Mouse (Mus musculus) left cerebral cortex, adult 18-20 months (tissue): Measurements from ENCODE around the gene Sox13. TPM values are rescaled to one million over a fixed set of nuclear protein-coding genes. Genes with fewer than 3 reads are reported as not detected.

Experiments
- DNase-seq, 2 experiments: peaks; one replicate each; pipeline ENCODE4 v3.0.0; 2021 to 2022; ENCODE audit warnings: low spot score in 2 of 2, mixed read lengths in 1 of 2
- total RNA-seq, 2 experiments: library from RNA; stranded (reverse); gene quantifications; 2 replicates each; pipeline ENCODE4 v1.2.3; 2021

Sox13 gene
- total RNA-seq, 2 experiments from 2014 or later = 9.2 to 11.9 TPM

DNA sequence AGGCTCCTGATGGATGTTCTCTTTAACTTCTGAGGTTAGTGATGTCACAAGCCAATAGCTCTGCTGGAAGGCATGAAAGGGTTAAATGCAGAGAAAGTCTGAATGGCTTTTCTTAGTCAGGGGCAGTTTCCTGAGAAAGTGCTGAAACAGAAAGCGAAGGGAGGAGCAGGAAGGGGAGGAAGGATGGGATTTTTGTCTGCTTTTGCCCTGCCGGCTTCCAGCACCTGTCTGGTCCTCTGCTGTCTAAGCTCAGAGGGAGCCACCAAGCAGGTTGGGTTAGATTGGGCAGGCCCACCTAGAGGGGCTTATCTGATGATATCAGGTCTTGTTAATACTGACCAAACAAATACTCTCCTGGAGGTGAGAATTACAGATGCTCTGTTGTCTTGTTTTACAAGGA lies 8.4 kb upstream of the Sox13 start:
- DNase-seq = no peak

DNA sequence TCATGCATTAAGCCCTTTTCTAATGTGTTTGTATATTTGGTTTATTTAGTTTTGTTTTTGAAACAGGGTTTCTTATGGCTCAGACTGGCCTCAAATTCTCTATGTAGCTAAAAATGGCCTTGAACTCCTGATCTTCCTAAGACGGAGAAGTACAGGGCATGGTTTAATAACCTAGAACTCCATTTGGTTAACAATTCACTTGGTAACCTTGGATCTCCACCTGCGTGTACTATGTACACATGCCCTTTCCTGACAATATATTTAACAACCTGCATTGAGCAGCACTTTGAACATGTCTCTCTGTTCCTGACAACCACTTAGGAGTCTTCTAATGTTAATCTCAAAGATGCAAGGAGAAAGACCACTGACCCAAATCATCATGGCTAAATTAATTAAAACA lies 7.0 kb upstream of the Sox13 start:
- DNase-seq = no peak

DNA sequence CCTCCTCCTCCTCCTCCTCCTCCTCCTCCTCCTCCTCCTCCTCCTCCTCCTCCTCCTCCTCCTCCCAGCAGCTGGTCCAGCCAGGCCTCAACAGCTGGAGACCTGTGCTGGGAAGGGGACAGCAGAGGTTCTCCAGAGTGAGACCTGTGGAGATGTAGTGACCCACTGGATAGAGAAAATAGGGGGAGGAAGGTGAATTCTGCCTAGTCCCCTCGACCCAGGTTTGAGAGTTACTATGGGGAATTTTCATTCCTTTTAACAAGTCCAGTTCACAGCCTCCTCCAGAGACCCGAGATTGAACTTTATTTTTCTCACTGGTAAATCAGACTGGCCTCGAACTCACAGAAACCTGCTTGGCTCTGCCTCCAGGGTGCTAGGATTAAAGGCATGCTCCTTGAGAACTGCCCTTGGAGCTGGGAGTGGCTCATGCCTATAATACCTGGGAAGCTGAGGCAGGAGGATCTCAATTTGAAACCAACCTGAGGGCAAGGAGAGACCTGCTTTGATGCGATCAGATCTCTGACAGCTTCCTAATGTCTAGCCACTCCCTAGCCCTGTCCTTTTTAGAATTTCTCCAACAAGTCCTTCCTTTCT lies 467 bp upstream of the Sox13 start:
- no peak for DNase-seq

DNA sequence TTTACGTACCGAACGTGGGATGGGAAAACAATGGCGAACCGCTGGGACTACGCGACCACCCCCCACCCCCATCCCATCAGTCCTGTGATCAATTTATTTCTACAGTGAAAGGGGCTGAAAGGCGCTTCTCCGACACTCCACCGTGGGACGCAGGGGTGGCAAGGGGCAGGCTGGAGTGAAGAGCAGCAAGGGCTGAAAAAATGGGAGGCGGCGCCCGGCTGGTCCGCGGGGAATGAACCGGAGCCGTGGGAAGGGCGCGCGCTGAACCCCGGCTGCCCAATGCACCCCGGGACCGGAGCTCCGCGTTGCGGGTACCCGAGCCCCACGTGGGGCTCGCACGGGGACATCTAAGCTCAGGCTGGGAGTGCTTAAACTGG lies 1.0 kb downstream of the Sox13 start:
- no peak for DNase-seq

DNA sequence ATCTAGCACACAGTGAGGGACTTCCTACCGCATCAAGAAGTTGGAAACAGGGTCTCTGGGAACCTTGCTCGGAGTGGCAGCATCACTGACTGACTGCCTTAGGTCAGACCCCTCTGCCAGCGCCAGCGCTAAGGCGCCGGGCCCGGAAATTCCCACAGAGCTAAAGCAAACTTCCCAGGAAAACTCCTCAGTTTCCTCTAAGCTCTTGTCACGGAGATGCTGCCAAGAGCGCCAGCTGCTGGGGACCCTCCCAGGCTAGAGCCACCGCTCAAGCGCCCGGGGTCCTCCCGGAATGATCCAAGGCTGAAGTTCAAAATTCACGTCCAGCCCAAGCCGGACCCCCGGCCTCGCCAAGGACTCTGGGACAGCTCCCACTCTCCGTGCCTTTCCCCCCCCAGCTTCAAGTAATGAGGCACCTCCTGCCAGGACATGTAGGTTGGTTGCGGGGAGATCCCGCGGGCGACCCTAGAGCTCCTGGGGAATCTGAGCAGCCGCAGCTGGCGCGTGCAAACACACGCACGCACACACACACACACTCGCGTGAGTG lies 1.5 kb downstream of the Sox13 start:
- no peak for DNase-seq

DNA sequence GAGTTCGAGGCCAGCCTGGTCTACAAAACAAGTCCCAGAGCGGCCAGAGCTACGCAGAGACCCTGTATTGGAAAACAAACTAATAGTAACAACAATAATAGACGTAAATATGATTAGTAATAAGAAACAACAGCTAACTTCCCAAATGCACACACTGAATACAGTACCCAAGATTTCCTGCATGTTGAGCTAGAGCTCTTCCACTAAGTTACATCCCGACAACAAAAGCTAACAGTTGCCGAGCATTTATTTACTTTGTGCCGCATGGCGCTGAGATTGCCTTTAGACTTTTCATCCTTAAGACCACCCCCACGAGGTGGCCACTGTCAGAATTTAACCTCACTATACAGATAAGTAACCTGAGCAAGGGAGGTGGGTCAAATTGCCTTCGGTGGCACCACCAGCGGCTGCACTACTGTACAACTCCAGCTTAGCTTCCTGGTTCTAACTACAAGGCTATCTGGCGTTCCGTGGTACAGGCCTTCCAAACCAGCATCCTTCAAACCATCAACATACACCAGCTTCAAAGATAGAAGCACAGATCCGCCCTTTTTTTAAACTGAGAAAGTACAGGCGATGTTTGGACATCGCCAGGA lies 2.1 kb downstream of the Sox13 start:
- DNase-seq = no peak

DNA sequence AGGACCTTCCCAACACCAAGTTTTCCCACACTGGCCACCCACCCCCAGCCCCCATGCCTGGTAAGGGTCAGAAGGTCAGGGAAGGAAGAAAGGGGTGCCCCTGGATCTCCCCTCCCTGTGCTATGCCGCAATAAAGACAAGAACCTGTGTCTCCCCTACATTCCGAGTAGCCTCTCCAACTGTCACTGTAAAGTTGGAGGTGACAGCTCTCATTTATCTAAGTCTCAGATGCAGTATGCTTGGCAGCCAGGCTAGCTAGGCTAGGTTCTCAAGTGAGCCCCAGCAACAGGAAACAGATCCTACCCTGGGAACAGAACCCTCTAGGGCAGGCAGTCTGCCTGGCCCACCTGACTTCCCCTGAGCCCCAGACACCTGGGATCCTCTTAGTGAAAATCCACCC lies 3.1 kb downstream of the Sox13 start:
- DNase-seq = no peak

DNA sequence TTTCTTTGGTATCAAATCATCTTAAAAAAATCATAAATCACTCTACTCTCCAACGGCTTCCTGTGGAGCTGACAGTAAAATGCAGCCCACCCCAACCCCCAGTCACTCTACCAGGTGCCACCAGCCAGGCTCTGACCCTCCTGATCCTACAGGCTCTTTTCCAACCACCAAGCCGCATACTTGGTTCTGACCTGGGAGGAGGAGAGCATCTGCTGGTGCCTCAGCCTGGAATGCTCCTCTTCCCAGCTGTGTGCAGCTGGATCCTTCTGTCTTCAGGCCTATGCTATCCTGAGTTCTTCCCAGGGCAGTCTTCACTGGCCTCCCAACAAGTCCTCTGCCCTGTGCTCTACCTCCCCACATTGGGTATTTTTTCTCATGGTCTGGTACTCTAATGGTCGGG lies 3.7 kb downstream of the Sox13 start:
- no peak for DNase-seq

DNA sequence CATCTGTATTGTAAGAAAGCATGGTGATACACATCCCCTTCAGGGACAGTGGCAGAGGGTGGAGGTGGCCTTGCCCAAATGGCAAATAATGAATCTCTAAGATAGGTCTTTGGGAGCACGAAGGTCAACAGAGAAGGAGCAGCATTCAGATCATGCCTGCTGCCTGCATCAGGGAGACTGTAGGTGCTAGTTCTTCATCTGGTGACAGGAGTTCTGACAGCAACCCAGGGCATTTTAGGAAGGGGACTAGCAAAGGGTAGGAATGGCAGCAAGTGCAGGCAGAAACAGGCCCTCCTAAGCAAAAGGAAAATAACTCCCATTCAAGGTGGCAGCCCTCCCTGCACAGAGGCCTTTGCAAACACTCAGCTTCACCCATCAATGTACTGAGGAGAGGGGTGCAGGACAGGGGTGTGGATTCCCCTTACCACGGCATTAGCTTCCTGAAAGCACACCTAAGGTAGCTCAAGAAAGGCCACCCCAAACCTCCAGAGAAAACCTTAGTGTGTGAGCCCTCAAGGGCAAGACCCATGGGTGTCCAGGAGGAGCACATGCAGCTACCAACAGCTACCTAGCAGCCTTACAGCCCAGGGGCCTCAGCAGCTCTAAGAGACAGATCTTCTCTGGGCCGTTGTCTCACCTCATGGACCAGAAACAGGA lies 4.9 kb downstream of the Sox13 start:
- DNase-seq = no peak

DNA sequence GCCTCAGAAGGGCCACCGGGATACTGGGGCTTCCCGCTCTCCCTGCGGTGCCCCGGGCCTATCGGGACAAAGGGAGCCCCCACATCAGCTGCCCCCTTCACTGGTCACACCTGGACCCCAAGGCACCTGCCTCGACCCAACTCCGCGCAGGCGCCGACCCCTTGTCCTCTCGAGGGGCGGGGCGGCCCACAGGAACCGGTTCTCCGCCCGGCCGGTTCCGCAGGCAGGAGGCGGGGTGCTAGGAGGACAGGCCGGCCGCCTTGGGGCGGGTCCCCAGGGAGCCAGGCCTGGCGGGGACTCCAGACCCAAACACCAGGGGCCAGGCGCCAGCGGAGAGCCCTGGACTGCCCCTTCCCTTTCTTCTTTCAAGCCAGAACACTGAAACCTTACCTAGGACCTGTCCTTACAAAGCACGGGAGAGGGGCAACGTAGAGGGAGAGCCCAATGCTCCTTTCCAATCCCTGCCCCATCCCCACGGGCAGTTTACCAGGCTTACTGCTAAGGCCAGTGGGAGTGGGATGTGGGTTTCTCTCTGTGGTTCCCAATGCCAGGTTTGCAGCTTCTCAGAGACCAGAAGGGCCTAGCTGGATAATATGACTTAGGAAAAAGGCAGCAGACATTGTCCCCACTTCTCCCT lies 5.9 kb downstream of the Sox13 start:
- DNase-seq = no peak

DNA sequence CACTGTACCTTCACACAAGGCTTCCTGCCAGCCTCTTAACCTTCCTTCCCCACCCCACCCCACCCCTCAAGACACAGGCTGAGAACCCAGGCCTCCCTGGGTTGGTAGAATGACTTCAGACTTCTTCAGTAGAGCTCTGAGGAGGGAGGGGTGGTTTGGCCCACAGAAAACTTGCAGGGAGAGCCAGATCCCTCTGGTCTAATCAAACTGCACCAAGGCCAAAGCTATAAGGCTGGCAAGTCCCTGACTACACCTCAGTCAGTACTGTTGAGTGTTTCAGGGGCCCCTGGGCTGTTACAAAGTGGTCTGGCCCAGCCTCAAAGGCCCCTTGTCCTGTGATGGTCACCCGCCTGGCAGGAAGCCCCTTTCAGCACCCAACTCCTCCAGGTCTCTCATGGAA lies 6.6 kb downstream of the Sox13 start:
- DNase-seq = no peak

DNA sequence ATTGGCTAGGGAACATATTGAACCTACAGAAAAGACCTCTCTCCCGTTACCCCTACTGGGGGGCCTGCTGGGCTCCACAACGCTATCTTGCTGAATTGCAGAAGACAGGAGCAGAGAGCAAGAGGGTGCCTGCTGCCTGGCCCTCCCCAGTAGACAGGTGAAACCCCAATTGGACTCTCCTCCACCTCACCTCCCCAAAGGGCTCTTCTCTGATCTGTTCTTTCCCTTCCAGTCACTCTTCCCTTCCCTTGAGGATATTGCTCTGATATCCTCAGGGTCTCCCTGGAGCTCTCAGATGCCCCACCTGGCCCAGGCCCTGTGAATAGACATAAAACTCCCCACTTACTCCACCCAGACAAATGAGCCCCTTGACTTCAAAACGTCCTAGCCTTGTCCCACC lies 7.1 kb downstream of the Sox13 start:
- no peak for DNase-seq

DNA sequence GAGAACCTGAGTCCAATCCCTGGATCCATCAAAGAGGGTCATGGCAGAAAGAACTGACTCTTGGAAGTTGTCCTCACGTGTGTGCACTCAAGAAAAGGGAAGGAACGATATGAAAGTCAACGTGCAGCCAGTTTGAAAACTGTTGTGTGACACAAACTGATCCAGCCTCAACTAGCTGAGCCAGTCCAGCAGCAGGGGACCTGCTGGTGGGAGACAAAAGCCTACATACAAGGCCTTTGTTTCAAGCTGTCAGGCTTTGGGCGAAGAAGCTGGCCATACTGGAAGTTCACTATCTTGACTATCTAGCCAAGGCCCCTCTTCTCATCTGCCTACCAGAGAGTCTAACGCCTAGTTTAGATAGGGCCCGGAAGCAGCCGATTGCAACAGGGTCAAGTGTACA lies 7.7 kb downstream of the Sox13 start:
- no peak for DNase-seq

DNA sequence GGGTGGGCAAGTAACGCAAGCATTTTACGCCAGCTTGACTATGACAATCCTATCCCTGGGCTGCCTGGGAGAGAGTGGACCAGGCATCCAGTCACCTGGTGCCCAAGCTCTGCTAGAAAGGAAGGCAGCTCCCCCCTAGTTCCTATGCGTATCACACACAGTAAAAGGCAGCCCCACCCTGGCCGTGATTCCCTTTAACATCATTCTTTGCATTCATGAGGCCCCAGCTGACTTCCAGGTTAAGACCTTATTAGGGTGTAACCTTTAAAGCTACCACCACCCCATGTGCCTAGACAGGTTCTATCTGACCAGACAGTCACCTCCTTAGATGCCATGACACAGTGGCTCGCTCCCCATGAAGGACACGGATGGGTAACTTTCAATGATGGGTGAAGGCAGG lies 8.7 kb downstream of the Sox13 start:
- no peak for DNase-seq

DNA sequence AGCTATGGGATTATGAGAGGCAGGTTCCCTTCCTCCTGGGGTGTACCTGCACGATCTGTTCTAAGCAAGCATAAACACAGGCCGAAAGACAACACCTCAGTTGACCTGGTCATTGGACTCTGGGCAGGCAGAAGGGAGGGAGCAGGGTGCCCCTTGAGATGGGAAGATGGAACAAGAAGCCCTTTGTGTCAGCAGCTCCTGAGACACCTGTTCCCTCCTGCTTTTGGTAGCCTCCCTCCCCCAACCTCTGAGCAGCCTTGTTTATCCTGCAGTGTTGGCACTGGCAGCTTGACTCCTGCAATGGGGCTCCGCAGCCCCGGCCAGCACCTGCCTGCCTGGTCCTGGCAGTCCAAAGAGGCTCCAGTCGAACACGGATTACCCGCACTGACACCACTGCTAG lies 9.1 kb downstream of the Sox13 start:
- DNase-seq = no peak

DNA sequence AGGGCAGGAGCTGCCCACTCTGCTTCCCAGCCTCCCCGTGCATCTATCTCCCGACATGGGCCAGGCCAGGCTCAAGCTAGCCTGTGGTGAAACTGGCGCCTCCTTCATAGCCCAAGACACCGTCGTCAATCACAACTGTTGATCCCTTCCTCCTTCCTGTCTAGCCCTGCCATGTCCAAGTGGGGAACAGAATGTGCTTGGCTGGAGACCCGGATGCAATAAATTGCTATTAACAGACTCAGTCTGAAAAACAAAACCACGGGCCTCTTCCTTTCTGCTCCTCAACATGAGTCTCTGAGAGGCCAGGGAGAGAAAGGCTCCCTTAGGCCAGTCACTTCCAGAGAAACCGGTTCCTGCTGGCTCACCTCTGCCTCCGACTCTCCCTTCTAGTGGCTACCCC lies 11.2 kb downstream of the Sox13 start:
- no peak for DNase-seq

DNA sequence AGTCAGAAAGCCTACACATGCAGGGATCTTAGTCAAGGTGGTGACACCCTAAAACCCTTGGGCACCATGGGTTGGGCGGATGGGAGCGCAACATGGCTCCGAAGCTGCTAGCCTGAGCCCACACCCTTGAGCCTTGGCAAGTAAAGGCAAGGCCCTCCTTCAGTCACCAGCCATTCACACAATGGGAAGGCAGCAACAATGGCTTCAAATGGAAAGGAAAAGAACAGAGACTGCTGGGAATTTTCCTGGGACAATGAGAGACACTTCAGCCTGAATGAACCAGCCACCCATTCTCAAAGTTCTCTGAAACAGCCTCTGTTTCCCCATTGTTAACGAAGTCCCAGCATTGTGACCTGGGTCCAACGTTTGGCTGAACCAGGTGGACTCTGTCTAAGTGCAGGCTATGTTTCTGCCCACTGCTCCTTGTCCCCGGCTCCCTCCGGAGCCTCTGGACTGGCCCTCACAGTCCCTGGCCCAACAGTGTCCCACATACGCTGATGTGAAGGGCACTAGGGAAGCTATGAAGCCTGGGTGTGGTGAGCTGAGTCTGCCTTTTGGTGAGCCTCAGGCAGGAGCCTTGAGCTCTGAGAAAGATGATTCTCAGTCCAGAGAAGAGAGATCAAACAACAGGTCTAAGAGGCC lies 12.6 kb downstream of the Sox13 start:
- DNase-seq = no peak

DNA sequence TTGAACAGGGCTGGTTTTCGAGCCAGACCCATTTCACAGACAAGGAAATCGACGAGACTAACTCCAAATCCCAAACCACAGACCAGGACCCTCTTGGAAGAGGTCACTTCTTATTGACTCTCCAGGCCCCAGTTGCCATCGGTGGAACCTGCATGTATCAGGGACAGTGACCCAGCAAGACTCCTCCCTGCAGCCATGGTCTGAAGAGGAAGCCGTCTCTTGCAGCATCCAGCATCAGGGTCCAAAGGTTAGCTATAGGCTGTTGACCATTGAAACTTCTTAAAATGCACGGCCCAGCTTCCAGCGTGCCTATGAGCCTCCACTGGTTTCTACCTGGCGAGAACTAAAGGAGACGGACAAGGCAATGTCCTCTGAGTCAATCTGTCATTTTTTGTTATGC lies 14.4 kb downstream of the Sox13 start:
- DNase-seq = no peak

DNA sequence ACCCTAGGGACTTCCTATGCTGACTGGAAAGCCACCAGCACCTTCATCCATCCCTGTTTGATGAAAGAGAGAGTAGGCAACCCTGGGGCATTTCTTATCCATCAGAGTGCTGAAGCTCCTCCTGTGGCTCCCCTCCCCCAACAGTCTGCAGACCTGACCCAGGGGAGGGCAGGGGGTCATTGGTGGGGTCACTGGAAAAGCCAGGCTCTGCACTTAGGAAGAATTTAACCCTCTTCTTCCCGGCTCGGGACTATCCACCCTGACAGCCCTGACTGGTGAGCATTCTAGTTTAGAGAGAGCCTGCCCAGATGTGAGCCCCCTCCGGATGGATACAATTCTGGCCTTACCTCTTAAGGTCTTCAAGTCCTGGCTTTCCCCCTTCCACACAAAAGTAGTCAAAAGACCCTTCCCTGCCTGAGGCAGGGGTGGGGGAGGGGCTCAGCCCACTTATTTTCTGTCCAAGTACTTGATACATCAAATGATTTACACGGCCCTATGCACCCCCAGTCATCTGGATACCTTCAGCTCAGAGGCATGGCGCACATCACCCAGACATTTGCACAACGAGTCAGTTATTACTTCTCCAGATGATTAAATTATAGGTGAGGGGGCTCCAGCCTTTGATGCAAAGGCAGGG lies 15.2 kb downstream of the Sox13 start:
- no peak for DNase-seq

DNA sequence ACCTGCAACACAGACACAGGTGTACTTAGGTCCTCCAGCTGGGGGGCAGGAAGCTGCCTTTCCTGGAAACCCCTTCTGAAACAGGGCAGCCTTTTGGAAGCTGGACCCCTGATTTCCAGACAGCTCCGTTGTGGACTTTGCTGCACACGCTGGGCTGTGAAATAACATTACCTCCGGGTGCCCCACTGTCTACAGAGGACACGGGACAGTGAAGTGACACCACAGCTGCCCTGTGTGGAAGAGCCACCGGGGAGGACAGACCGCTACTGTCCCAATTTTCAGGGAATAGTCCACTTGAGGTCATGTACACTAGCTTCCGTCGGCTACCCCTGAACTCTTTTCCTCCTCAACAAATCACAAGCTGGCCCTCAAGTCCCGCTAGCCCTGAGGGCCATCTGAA lies 15.9 kb downstream of the Sox13 start:
- no peak for DNase-seq

DNA sequence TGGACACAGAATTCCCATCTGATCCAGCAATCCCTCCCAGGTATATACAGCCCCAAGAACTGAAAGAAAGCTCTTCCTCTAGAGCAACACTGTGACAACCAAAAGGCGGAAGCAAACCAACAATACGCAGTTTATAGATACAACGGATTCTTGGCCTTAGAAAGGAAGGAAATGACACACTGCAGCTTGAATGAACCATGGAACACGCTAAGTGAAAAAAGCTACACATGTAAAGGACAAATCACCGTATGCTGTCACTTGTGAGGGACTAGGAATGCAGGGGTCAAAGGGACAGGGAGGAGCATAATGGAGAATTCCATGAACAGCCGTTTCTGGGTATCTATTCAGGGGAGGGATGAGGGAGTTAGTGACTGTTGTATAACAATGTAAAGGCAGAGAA lies 16.7 kb downstream of the Sox13 start:
- no peak for DNase-seq
